Mouse (Mus musculus): Measurements from ENCODE around the gene Grb2.
"Not testable (repeated sequence)": the region's sequence is repeated elsewhere in the genome, so short reads cannot be mapped to it uniquely, and the experiment has no call there.

Grb2 gene

GRCm38 (mm10) chr11:115685954-115686353 is 22.4 kb downstream of the Grb2 start:
- DNase-seq, result no peak

DNA sequence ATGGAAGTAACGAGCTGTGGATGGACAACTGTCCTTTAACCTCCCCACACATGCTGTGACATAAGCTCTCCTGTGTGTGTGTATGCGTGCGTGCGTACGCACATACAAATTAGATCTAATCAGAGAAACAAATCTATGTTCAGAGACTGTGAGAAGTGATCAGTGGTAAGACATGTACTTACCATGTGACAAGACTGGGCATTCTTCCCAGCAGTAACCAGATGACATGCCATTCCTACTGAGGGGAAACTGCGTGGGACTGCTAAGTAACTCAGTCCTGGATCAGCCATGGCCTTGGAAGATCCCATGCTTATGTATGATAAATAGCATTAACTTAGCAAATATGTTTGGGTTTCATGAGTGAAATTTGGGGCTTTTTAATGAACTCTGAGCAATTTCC is 23.5 kb downstream of the Grb2 start:
- no peak for DNase-seq

GRCm38 (mm10) chr11:115683326-115683725 is 25.1 kb downstream of the Grb2 start:
- DNase-seq, result no peak

DNA sequence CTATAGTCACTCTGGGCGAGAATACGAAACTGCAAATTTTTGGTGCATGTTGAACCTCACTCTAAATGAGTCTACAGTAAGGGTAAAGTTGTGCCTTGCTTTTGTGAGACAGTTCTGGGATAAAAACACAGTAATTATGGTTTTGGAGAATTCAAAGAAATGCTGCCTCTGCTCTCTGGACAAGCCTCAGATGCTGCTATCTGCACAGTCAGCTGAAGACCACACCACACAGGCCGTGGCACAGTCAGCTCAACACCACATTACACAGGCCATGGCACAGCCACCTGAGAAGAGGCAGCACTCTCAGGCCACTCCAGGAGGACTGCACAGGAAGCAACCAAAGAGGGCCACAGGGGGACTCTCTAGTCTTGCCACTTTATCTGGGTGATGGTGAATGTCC is 26.0 kb downstream of the Grb2 start:
- no peak for DNase-seq

DNA sequence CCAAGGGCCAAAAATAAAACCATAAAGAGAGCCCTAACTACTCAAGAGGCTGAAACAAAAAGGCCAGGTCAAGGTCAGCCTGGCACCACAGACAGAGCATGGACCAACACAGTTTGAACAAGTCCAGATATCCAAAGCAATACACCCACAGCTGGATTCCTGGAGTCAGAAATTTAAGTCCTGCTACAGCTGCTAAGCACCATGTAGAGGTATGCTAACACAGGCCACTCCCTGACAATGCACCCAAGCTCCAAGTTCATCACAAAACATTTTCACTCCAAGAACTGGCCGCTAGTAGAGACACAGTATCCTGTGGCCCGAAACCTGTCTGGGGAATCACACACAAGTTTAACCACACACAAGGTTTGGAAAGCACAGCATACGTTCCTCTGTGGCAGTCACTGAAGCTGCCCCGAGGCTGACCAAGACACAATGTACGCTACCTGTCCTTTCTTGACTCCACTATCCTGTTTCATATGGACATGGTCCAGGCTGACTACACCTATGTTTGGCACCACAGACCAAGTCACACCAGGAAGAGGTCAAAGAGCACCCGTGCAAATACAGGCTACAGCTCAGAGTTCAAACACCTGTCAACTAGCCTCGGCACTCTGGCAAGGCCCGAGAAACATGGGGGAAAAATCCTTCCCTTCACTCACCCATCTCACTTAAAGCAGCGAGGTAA is 28.7 kb downstream of the Grb2 start:
- DNase-seq, result no peak

DNA sequence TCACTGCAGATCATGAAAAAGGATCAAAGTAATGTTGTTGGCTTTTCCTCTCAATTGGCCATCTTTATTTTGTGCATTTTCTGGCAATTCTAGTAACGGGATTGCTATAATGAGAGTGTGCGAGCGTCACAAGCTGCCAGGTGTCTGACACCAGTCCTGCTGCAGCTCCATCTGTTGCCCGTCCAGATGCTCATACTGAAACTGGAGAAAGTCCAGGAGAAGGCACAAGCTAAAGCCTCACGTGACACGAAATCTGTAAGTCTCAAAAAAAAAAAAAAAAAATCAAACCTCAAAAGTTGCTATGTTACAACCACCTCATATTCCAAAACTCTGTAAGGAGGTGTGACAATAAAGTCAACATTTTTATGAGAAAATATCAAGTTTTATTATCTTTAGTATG is 29.5 kb downstream of the Grb2 start:
- no peak for DNase-seq

DNA sequence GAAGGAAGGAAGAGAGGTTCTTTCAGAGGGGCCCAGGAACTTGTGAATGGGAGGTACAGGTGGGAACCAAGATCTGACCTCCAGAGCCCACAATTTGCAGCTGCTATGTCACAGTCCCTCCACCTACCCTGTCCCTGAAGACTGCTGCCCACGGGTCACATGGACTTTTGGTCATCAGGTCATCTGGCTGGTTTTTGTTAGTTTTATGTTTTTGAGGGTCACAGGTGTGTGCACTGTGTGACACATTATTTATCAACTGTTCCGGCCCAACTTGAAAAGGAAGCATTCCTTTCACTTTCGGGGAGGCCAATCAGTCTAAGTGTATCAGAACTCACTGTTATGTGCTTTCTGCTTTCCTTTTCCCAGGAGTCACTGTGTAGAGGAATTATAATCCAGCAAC is 30.9 kb downstream of the Grb2 start:
- no peak for DNase-seq

GRCm38 (mm10) chr11:115676738-115677137 is 31.7 kb downstream of the Grb2 start:
- DNase-seq, result no peak

- no peak for DNase-seq
Measured at GRCm38 (mm10) chr11:115674235-115674865, 34.0 kb downstream of the Grb2 start.

GRCm38 (mm10) chr11:115673471-115674234 is 34.7 kb downstream of the Grb2 start:
- peak; percentile 70 to 81 for DNase-seq

GRCm38 (mm10) chr11:115672226-115672987 is 36.0 kb downstream of the Grb2 start:
- DNase-seq, result no peak

DNA sequence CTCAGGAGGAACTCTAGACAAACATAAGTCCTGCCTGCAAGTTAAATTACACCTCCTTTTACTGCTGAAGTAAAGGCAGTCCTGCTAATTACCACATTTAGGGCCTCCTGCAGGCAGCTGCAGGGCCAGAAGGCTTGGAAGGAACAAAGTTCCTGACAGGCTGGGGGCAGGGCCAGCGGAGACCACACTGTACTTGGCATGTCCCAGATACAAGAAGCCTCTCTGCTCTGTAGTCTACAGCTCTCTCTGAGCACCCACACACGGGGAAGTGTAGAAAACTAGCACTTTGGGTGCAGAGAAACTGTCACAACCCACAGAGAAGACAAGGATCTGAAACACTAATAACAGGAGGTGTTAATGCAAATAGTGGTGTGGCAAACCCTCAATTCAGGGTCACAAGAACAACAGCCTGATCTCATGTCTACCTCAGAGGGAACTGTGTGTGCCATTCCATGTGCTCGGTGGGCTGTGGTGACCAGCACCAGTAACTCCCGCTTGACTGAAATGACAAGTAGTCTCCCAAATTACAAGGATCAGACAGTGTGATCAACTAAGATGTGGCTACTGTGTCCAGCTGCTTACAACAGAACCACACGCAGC is 37.8 kb downstream of the Grb2 start:
- DNase-seq, result no peak

DNA sequence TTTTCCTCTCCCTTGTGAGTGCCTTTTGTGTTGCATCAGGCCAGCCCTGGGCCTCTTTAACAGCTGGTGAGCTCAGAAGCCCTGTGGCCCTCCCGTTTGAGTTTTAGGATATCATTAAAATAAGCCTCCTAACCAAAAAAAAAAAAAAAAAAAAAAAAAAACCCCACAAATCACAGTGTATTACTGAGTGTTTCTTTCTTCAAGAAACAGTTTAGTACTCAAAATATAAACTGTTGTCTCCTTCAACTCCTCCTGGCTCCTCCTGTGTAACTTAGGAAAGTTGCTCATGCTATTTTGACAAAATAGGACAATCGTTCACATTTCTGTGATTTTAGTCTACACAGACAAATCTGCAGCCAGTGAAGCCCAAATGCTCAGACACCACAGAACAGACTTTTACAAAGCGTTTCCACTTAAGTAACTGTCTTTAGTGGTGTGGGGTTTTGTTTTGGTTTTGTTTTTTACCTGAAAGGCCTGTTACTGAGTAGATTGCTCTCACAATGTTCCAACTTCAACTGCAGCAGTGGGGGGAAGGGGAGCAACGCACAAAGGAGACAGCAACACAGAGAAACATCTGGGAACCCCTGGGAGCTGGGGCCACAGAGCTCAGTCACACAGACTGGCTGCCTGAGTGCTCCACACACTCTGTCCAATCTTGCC is 44.6 kb downstream of the Grb2 start:
- DNase-seq, result no peak

DNA sequence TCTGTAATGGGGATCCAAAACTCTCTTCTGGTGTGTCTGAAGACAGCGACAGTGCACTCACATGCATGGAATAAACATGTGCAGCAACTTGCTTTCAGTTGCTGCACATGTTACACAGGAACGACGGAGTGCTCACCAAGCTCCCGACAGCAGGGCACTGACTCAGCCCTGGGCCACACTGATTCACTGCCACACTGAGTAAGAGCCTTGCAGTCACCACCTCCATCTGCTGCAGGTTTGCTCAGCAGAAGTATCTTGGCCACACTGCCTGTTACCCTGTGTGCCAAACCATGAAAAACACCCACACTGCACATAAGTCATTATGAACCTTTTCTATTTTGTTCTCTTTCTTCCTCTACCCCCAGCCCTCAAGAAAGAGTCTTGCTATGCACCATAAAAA is 48.0 kb downstream of the Grb2 start:
- DNase-seq, result peak; percentile 59 to 63

- no peak for DNase-seq
Measured at GRCm38 (mm10) chr11:115658521-115658920, 49.9 kb downstream of the Grb2 start.

GRCm38 (mm10) chr11:115654128-115654527 is 54.3 kb downstream of the Grb2 start:
- no peak for DNase-seq

DNA sequence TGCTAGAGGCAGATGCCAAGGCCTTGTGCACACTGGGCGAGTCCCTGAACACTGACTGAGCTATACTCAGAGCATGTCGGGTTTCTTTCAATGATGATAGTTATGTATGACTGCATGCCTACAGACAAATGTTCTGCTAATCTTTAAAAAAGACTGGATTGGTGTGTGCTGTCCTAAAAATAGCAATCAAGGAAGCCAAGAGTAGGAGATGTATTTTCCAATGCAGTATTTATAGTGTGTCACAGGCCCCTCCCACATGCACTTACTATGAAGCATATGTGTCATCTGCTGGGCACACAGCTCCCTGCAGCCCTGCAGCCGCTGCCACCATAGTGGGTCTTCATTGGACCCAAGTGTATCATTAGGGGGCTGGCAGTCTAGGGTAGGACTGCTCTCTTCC is 55.2 kb downstream of the Grb2 start:
- DNase-seq, result no peak

- DNase-seq, result no peak
Measured at GRCm38 (mm10) chr11:115651680-115652079, 56.7 kb downstream of the Grb2 start.

GRCm38 (mm10) chr11:115649706-115650105 is 58.7 kb downstream of the Grb2 start:
- peak; percentile 83 to 90 for DNase-seq

DNA sequence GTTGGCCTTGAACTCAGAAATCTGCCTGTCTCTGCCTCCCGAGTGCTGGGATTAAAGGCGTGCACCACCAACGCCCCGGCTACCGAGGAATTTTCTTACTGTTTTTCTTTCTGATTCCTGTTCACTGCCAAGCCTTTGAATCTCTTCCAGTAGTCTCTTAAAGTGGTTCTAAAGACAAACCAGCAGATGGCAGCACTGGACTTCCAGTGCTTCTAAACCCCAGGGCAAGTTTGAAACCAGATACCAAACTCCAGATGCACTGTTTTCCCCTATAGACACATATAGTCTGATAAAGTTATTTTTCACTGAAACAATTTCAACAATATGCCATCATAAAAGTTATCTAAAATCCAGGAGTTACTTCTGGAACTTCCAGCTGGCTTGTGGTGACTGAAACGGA is 60.9 kb downstream of the Grb2 start:
- peak; percentile 51 to 70 for DNase-seq

DNA sequence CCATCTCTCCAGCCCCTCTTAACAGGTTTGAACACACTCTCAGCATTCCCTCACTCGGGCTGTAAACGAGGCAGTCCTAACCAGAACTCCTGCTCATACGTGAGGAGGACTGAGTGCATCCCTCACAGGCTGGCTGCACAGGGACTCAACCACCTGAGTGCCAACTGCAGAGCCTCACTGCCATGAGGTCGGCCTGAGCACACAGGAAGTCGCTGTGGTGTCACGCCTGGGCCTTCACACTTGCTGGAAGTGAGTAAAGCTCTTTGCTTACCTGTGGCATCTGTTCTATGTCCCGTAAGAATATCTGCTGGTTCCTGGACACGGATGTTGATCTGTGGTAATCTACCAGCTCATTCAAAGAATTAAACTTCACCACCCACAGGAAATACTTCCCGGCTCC is 62.0 kb downstream of the Grb2 start:
- no peak for DNase-seq

DNA sequence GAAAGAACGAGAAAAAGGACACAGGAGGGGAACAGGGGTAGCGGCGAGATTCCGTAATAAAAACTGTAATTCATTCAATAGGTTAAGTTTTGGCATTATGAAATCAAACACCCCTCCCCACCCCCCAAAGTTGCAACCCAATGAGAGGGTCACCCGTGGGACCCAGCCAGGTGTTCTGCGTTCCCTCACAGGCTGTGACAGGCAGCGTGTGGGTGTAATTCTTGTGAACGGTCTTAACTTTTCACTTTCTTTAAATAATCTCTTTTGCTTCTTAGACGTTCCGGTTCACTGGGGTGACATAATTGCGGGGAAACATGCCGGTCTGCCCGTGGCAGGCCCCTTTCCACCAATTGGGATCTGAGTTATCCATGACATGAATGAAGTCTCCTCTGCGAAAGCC is 62.9 kb downstream of the Grb2 start:
- DNase-seq, result not testable (repeated sequence)
